Mouse (Mus musculus) heart, adult 2 months (tissue): Measurements from ENCODE around the gene Serpina3b.

Source experiments
- CTCF ChIP-seq: fragments of 200-600 bp; IDR thresholded peaks from 2 replicates; pipeline ENCODE4 v1.8.1; 2022; ENCODE audit warnings: antibody characterized with exemption, mild to moderate bottlenecking, moderate library complexity
- EP300 ChIP-seq: fragments of 200-500 bp; IDR thresholded peaks from 2 replicates; pipeline ENCODE4 v1.6.1; 2011; ENCODE audit warnings: low read depth, low read length, control low read depth; ENCODE audit not compliant: insufficient read depth
- POLR2A ChIP-seq: fragments of 200-500 bp; IDR thresholded peaks from 2 replicates; pipeline ENCODE4 v1.6.1; 2011; ENCODE audit warnings: mild to moderate bottlenecking, low read depth, low read length, control low read depth; ENCODE audit not compliant: insufficient read depth

GRCm38 (mm10) chr12:104127696-104128095 lies at the start of gene Serpina3b:
- TF ChIP-seq CTCF, result no peak
- TF ChIP-seq POLR2A, result no peak
- no peak for TF ChIP-seq EP300
